Mouse (Mus musculus): ENCODE data around the gene Xrra1. TPM values are rescaled to one million over a fixed set of nuclear protein-coding genes. Genes with fewer than 3 reads are reported as not detected.
A peak's percentile ranks its signal among the peaks of the same experiment; 100 is the strongest.

The Xrra1 gene
- polyA plus RNA-seq, 2 experiments: not detected

DNA sequence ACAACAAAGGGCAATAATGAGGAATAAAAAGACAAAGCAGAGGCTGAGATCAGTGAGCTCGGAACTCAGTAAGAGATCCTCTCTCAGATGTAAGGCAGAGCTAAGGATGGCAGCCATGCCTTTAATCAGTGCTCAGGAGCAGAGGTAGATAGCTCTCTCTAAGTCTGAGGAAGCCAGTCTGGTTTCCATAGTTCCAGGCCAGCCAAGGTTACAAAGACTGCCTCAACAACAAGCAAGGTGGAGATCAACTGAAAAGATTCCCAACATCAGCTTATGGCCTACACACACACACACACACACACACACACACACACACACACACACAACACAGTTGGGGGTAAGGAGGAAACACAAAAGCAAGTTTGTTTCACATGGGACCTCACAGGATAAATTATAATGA is 7.8 kb upstream of the Xrra1 start:
- Histone ChIP-seq H3K4me1 (replicated peaks; ENCODE audit: control insufficient read depth in 2 of 2, insufficient read depth in 2 of 2, low read length in 1 of 2) (no peaks in the 10 kb centered on the region; a peak in 1 of 4 replicates), H3K36me3 (replicated peaks; ENCODE audit: control insufficient read depth, insufficient read depth, low read depth) (peaks cover 36% of the 10 kb centered on the region), H3K9ac (replicated peaks) (no peak overlapping the region), H3K4me3 (ENCODE audit: insufficient read depth in 1 of 2, low read depth in 2 of 2, low read length in 2 of 2) (no peak overlapping the region), H3K27me3 (ENCODE audit: control insufficient read depth, insufficient read depth, low read length) (no peaks in the 10 kb centered on the region), H3K27ac (no peak overlapping the region), H3K9me3 (ENCODE audit: control insufficient read depth, low read length) (no peaks in the 10 kb centered on the region), H3K4me2 (ENCODE audit: low read depth) (no peak overlapping the region)
- TF ChIP-seq CTCF (IDR thresholded peaks at IDR 0.05; ENCODE audit: low read depth) (no peak), EP300 (IDR thresholded peaks at IDR 0.05; ENCODE audit: low read depth) (no peak)
- DNase-seq (ENCODE audit: low read depth in 3 of 3, low spot score in 3 of 3): no peak
- no peak for ATAC-seq (ENCODE audit: insufficient read depth)
- 63% methylated on average over 1 of the region's 1 CpGs for WGBS (ENCODE audit: insufficient replicate concordance)

DNA sequence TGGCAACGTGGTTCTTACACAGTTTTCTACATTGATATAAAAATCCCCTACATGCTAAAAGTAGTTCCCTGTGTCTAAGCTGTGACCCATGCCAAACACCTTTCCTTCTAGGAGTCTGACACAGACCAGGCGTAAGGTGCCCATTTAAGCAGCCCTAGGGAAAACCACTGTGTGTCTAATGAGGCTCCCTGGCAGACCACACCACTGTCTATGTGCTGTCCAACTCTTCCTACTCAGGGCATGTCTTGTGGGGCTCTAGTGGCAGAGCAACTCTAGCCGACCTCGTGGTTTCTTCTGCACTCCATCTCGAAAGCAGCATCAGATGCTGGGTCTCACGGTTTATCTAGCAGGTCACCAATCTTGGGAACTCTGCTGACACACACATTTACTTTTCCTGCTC is 7.3 kb upstream of the Xrra1 start:
- Histone ChIP-seq H3K9me3 (ENCODE audit: control insufficient read depth, low read length) (no peaks in the 10 kb centered on the region), H3K4me2 (ENCODE audit: low read depth) (no peak overlapping the region), H3K9ac (replicated peaks) (no peak overlapping the region), H3K4me1 (replicated peaks; ENCODE audit: control insufficient read depth in 2 of 2, insufficient read depth in 2 of 2, low read length in 1 of 2) (peaks cover 0 to 5% of the 10 kb centered on the region in 2 experiments; a peak in 3 of 4 replicates), H3K4me3 (ENCODE audit: insufficient read depth in 1 of 2, low read depth in 2 of 2, low read length in 2 of 2) (no peak overlapping the region), H3K36me3 (replicated peaks; ENCODE audit: control insufficient read depth, insufficient read depth, low read depth) (peaks cover 33% of the 10 kb centered on the region), H3K27me3 (ENCODE audit: control insufficient read depth, insufficient read depth, low read length) (no peaks in the 10 kb centered on the region), H3K27ac (no peak overlapping the region)
- DNase-seq (ENCODE audit: low read depth in 3 of 3, low spot score in 3 of 3) (no peak), ATAC-seq (ENCODE audit: insufficient read depth) (no peak)
- WGBS (ENCODE audit: insufficient replicate concordance): 56% methylated on average over 6 of the region's 6 CpGs
- no peak for TF ChIP-seq EP300 (IDR thresholded peaks at IDR 0.05; ENCODE audit: low read depth)
- no peak for TF ChIP-seq CTCF (IDR thresholded peaks at IDR 0.05; ENCODE audit: low read depth)

DNA sequence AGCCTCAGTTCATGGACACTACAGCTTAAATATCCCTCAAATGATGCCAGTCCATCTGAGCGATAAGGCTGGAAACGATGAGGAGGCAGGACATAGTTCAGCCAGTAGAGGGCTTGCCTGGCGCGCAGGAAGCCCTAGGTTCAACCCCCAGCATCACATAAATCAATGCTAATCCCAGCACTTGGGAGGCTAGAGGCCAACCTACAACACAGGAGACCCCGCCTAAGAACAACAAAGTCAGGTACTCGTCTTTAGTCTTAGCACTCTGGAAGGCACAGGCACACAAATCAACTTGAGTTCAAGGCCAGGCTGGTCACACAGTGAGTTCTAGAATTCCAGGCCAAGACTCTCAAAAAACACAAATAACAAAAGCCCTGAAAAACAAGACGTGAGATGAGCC is 5.6 kb upstream of the Xrra1 start:
- DNase-seq (ENCODE audit: low read depth in 3 of 3, low spot score in 3 of 3): no peak
- no peak overlapping the region for H3K27ac ChIP-seq
- H3K9me3 ChIP-seq (ENCODE audit: control insufficient read depth, low read length): no peaks in the 10 kb centered on the region
- no peak for TF ChIP-seq EP300 (IDR thresholded peaks at IDR 0.05; ENCODE audit: low read depth)
- TF ChIP-seq CTCF (IDR thresholded peaks at IDR 0.05; ENCODE audit: low read depth): peak; percentile 26; the same call in 1 of the 2 replicates
- peaks cover 13 to 15% of the 10 kb centered on the region in 2 experiments for H3K4me1 ChIP-seq (replicated peaks; ENCODE audit: control insufficient read depth in 2 of 2, insufficient read depth in 2 of 2, low read length in 1 of 2)
- H3K27me3 ChIP-seq (ENCODE audit: control insufficient read depth, insufficient read depth, low read length): no peaks in the 10 kb centered on the region
- no peak overlapping the region for H3K4me3 ChIP-seq (ENCODE audit: insufficient read depth in 1 of 2, low read depth in 2 of 2, low read length in 2 of 2)
- H3K4me2 ChIP-seq (ENCODE audit: low read depth): no peak overlapping the region
- no peak for ATAC-seq (ENCODE audit: insufficient read depth)
- H3K9ac ChIP-seq (replicated peaks): no peak overlapping the region
- 83% methylated on average over 7 of the region's 7 CpGs for WGBS (ENCODE audit: insufficient replicate concordance)
- peaks cover 21% of the 10 kb centered on the region for H3K36me3 ChIP-seq (replicated peaks; ENCODE audit: control insufficient read depth, insufficient read depth, low read depth)

DNA sequence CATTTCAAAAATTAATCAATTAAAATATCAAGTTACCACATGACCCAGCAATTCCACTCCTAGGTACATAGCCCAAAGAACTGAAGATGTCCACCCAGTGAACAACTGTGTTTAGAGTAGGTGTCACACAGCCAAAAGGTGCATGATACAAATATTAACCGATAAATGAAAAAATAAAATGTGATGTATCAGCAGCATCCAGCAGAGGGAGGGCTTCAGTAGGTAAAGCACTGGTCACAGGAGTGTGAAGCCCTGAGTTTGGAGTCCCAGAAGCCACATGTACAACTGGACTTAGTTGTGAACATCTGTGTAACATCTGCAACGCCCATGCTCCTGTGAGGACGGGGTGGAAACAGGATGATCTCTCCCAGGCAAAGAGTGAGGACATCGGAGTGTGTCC is 4.6 kb upstream of the Xrra1 start:
- Histone ChIP-seq H3K9ac (replicated peaks) (no peak overlapping the region), H3K27ac (no peak overlapping the region), H3K4me2 (ENCODE audit: low read depth) (no peak overlapping the region), H3K27me3 (ENCODE audit: control insufficient read depth, insufficient read depth, low read length) (no peaks in the 10 kb centered on the region), H3K9me3 (ENCODE audit: control insufficient read depth, low read length) (no peaks in the 10 kb centered on the region), H3K36me3 (replicated peaks; ENCODE audit: control insufficient read depth, insufficient read depth, low read depth) (peaks cover 14% of the 10 kb centered on the region), H3K4me1 (replicated peaks; ENCODE audit: control insufficient read depth in 2 of 2, insufficient read depth in 2 of 2, low read length in 1 of 2) (peaks cover 15 to 16% of the 10 kb centered on the region in 2 experiments), H3K4me3 (ENCODE audit: insufficient read depth in 1 of 2, low read depth in 2 of 2, low read length in 2 of 2) (no peak overlapping the region)
- ATAC-seq (ENCODE audit: insufficient read depth): no peak
- no peak for DNase-seq (ENCODE audit: low read depth in 3 of 3, low spot score in 3 of 3)
- WGBS (ENCODE audit: insufficient replicate concordance): 88% methylated on average over 4 of the region's 4 CpGs
- no peak for TF ChIP-seq EP300 (IDR thresholded peaks at IDR 0.05; ENCODE audit: low read depth)
- peak; percentile 22; the same call in 1 of the 2 replicates for TF ChIP-seq CTCF (IDR thresholded peaks at IDR 0.05; ENCODE audit: low read depth)

DNA sequence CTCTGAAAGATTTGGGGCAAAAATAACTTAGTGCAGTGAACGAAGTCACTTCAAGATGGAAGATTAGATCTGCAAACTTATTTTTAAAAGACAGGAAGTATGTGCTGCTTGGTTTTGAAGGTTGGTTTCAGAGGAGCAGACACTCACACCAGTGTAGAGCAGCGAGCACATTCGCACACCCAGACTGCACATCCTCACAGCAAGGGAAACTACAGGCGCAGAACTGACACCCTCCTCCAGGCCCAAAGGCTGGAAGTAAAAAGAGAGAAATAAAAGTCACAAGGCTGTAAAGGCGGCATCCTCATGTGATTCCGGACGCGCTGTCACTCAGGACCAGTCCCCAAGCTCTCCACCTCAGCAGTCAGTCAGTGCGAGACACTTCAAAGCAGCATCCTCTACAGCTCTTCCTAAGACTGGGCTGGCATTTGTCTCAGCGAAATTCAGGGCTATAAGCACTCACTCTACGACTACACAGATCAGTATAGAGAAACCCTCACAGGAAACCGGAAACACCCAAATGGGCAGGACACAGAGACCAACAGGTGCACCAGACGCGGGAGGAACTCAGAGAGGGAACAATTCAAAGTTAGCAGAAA is 2.6 kb upstream of the Xrra1 start:
- no peaks in the 10 kb centered on the region for H3K9me3 ChIP-seq (ENCODE audit: control insufficient read depth, low read length)
- ATAC-seq (ENCODE audit: insufficient read depth) (no peak), DNase-seq (ENCODE audit: low read depth in 3 of 3, low spot score in 3 of 3) (no peak)
- H3K27me3 ChIP-seq (ENCODE audit: control insufficient read depth, insufficient read depth, low read length): no peaks in the 10 kb centered on the region
- 68% methylated on average over 14 of the region's 14 CpGs for WGBS (ENCODE audit: insufficient replicate concordance)
- TF ChIP-seq EP300 (IDR thresholded peaks at IDR 0.05; ENCODE audit: low read depth): no peak
- TF ChIP-seq CTCF (IDR thresholded peaks at IDR 0.05; ENCODE audit: low read depth): no peak
- no peak overlapping the region for H3K4me3 ChIP-seq (ENCODE audit: insufficient read depth in 1 of 2, low read depth in 2 of 2, low read length in 2 of 2)
- H3K9ac ChIP-seq (replicated peaks): no peak overlapping the region
- peaks cover 14% of the 10 kb centered on the region for H3K36me3 ChIP-seq (replicated peaks; ENCODE audit: control insufficient read depth, insufficient read depth, low read depth)
- peaks cover 15 to 16% of the 10 kb centered on the region in 2 experiments for H3K4me1 ChIP-seq (replicated peaks; ENCODE audit: control insufficient read depth in 2 of 2, insufficient read depth in 2 of 2, low read length in 1 of 2)
- H3K27ac ChIP-seq: no peak overlapping the region
- H3K4me2 ChIP-seq (ENCODE audit: low read depth): peak overlapping the region; percentile 25

All from liver, embryonic 14.5 days (tissue).